Mouse (Mus musculus) stomach, embryonic 16.5 days (tissue): Measurements from ENCODE around the gene Tbl2. TPM values are rescaled to one million over a fixed set of nuclear protein-coding genes. Genes with fewer than 3 reads are reported as not detected.

Source experiments
- ATAC-seq: fragments of 200-750 bp; cut with Nextera tagmentation; 2 replicates; pipeline ENCODE4 v1.8.0; 2017; ENCODE audit warnings: moderate number of reproducible peaks, moderate TSS enrichment; ENCODE audit not compliant: insufficient read depth, low FRiP score
- H3K27ac ChIP-seq: fragments of 300-500 bp; sonication (generic); 2 replicates; pipeline ENCODE4 v1.5.1; 2014; ENCODE audit warnings: low read length
- H3K27me3 ChIP-seq: fragments of 300-500 bp; sonication (generic); 2 replicates; pipeline ENCODE4 v1.6.1; 2014; ENCODE audit warnings: low read length, control low read depth, mixed read lengths; ENCODE audit not compliant: control insufficient read depth, insufficient read depth
- H3K36me3 ChIP-seq: fragments of 300-500 bp; sonication (generic); 2 replicates; pipeline ENCODE4 v1.6.1; 2014; ENCODE audit warnings: low read length; ENCODE audit not compliant: control insufficient read depth, insufficient read depth
- H3K4me1 ChIP-seq: fragments of 300-500 bp; sonication (generic); 2 replicates; pipeline ENCODE4 v1.6.1; 2014; ENCODE audit warnings: low read length, control low read depth, mixed read lengths; ENCODE audit not compliant: control insufficient read depth, insufficient read depth
- H3K4me2 ChIP-seq: fragments of 300-500 bp; sonication (generic); 2 replicates; pipeline ENCODE4 v1.6.1; 2014; ENCODE audit warnings: low read depth, low read length, mixed read lengths
- H3K4me3 ChIP-seq: fragments of 300-500 bp; sonication (generic); replicated peaks from 2 replicates; pipeline ENCODE4 v1.5.1; 2014; ENCODE audit warnings: mild to moderate bottlenecking, low read length
- H3K9ac ChIP-seq: fragments of 300-500 bp; sonication (generic); 2 replicates; pipeline ENCODE4 v1.6.1; 2014; ENCODE audit warnings: low read length
- H3K9me3 ChIP-seq: fragments of 300-500 bp; sonication (generic); replicated peaks from 2 replicates; pipeline ENCODE4 v1.6.1; 2016; ENCODE audit warnings: low read length, control low read depth; ENCODE audit not compliant: control insufficient read depth
- WGBS: fragments of 180-500 bp; shearing (Covaris S2); extraction: QIAGEN DNeasy Blood & Tissue Kit; methylation state at CpG from one replicate; pipeline ENCODE4 v1.1.7; 2014; 5-methylcytosine and 5-hydroxymethylcytosine counted together
- polyA plus RNA-seq: library from polyadenylated mRNA; unstranded; fragments of >200 nt; fragmentation: Nextera tagmentation; extraction: Ambion mirVana; gene quantifications from 2 replicates; pipeline ENCODE4 v1.2.1, GENCODE M21; 2015

The Tbl2 gene
- polyA plus RNA-seq, 1 experiment from 2014 or later, result 26.4 TPM

DNA sequence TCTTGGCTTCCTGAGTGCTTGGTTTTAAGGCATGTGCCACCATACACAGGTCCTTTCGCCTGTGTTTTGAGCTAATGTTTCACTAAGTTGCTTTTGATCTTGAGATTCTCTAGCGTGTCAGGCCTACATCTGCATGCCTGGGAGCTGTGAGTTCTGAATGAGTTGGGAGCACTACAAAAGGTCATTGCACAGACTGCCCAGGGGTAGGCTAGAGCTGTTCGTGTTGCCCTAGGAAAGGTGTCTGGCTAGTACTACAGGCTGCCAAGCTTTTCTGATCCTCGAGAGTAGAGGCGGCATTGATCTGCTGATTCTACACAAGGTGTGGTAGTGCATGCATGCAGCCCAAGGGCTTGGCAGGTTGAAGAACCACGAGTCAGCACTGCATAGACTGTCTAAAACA lies 13.4 kb downstream of the Tbl2 start:
- Histone ChIP-seq H3K36me3 (no peaks in the 10 kb centered on the region; the same call in none of the 2 replicates), H3K4me3 (no peak overlapping the region), H3K9me3 (no peaks in the 10 kb centered on the region), H3K27me3 (no peaks in the 10 kb centered on the region), H3K4me1 (no peaks in the 10 kb centered on the region), H3K9ac (no peak overlapping the region), H3K27ac (no peak overlapping the region), H3K4me2 (no peak overlapping the region)
- ATAC-seq, result no peak
- WGBS, result 76% methylated on average over 6 of the region's 6 CpGs

- Histone ChIP-seq H3K27ac (no peak overlapping the region), H3K9me3 (no peaks in the 10 kb centered on the region), H3K36me3 (0 out of 2 replicates have a peak, but pooled peaks cover 5% of the 10 kb centered on the region), H3K4me3 (no peak overlapping the region), H3K27me3 (no peaks in the 10 kb centered on the region), H3K4me1 (no peaks in the 10 kb centered on the region), H3K4me2 (no peak overlapping the region), H3K9ac (no peak overlapping the region)
- no peak for ATAC-seq
- WGBS, result 70% methylated on average over 4 of the region's 4 CpGs
These were observed 17.5 kb downstream of the Tbl2 start for GRCm38 (mm10) chr5:135166909-135167308.

GRCm38 (mm10) chr5:135167469-135167868 lies 18.0 kb downstream of the Tbl2 start:
- no peak for ATAC-seq
- no peak overlapping the region for H3K9ac ChIP-seq
- 88% methylated on average over 4 of the region's 4 CpGs for WGBS
- no peak overlapping the region for H3K27ac ChIP-seq
- H3K36me3 ChIP-seq, result 0 out of 2 replicates have a peak, but pooled peaks cover 5% of the 10 kb centered on the region
- no peaks in the 10 kb centered on the region for H3K9me3 ChIP-seq
- H3K4me2 ChIP-seq, result peak overlapping the region; percentile 87; the same call in 1 of the 2 replicates
- H3K4me1 ChIP-seq, result 0 out of 2 replicates have a peak, but pooled peaks cover 2% of the 10 kb centered on the region
- H3K4me3 ChIP-seq, result no peak overlapping the region
- H3K27me3 ChIP-seq, result no peaks in the 10 kb centered on the region

DNA sequence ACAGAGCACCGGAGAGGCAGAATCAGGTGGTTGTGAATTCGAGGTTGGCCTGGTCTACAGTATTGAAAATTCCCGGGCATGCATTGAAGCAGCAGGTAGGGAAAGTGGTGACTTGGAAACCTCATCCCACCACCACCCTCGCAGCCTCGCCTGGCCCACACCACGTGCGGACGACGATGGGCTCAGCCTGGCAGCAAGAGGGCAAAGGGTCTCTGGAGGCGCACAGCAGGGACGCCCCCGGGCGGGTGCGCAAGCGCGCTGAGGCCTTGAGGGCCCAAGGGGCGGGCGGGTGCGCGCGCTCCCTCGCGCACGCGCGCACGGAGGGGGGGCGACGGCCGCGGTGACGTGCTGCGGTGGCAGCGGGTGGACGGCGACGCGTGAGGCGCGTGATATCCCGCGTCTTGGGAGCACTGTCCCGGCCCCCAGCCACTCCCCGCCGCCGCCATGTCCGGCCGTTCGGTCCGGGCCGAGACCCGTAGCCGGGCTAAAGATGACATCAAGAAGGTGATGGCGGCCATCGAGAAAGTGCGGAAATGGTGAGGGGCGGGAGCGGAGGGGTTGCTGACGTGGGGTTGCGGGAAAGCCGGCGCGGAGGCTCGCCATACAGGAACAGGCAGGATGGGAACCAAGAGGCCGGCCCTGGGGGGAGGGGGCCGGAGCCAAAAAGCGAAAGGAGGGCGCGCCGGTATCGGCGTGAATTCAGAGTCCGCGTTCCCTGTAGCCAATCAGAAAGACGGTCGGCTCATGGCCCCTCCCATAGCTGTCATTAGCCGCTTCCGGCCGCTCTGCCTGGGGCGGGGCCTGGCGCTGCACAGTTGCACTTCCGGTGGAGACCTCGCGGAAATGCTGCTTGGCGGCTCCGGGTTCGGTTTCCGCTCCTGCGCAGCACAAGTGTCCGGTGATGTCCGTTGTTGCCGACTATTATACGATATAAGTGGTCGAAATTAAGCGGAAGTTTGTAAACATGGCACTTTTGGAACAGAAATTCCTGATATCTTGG lies 18.9 kb downstream of the Tbl2 start, which contains the start of gene Bcl7b:
TSS of gene Bcl7b (plus strand) at position 221 of the 1,000 bp plus-strand sequence.
- Histone ChIP-seq H3K4me2 (peak within 1 kb of the TSS; percentile 87), H3K4me3 (peak within 1 kb of the TSS; percentile 65), H3K27me3 (no peaks in the 10 kb centered on the region), H3K27ac (peak within 1 kb of the TSS; percentile 99), H3K9me3 (no peaks in the 10 kb centered on the region), H3K9ac (peak within 1 kb of the TSS; percentile 94), H3K4me1 (0 out of 2 replicates have a peak, but pooled peaks cover 2% of the 10 kb centered on the region), H3K36me3 (0 out of 2 replicates have a peak, but pooled peaks cover 5% of the 10 kb centered on the region)
- 2% methylated on average over 93 of the region's 95 CpGs for WGBS
- peak; percentile 98 for ATAC-seq

DNA sequence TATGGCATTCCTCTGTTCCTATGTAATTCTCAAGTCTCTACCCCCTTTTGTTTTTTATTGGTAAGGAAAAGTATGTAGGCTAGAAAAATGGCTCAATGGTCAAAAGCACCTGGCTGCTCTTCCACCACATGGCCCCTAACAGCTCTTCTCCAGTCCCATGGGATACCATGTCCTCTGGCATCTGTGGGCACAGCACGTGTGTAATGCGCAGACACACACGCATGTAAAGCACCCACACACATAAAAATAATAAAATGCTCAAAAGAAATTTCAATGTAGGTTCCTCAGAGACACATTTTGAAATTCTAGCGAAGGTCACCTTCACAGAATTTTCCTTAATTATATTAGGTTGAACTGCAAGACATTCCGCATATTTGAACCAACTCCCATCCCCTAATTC lies 20.0 kb downstream of the Tbl2 start:
- Histone ChIP-seq H3K9ac (peak overlapping the region; percentile 76), H3K36me3 (0 out of 2 replicates have a peak, but pooled peaks cover 5% of the 10 kb centered on the region), H3K4me1 (0 out of 2 replicates have a peak, but pooled peaks cover 2% of the 10 kb centered on the region), H3K4me2 (peak overlapping the region; percentile 87), H3K4me3 (peak overlapping the region; percentile 65), H3K27ac (peak overlapping the region; percentile 83; the same call in 1 of the 2 replicates), H3K9me3 (no peaks in the 10 kb centered on the region), H3K27me3 (no peaks in the 10 kb centered on the region)
- ATAC-seq, result no peak
- 90% methylated on average over 5 of the region's 5 CpGs for WGBS

GRCm38 (mm10) chr5:135171688-135172220 lies 22.3 kb downstream of the Tbl2 start:
- 0 out of 2 replicates have a peak, but pooled peaks cover 2% of the 10 kb centered on the region for H3K4me1 ChIP-seq
- H3K27me3 ChIP-seq, result no peaks in the 10 kb centered on the region
- H3K4me2 ChIP-seq, result no peak overlapping the region
- peaks cover 13% of the 10 kb centered on the region; the same call in 1 of the 2 replicates for H3K36me3 ChIP-seq
- no peak overlapping the region for H3K4me3 ChIP-seq
- no peaks in the 10 kb centered on the region for H3K9me3 ChIP-seq
- H3K9ac ChIP-seq, result peak overlapping the region; percentile 21; the same call in 1 of the 2 replicates
- no peak for ATAC-seq
- no peak overlapping the region for H3K27ac ChIP-seq
- 91% methylated on average over 6 of the region's 6 CpGs for WGBS

DNA sequence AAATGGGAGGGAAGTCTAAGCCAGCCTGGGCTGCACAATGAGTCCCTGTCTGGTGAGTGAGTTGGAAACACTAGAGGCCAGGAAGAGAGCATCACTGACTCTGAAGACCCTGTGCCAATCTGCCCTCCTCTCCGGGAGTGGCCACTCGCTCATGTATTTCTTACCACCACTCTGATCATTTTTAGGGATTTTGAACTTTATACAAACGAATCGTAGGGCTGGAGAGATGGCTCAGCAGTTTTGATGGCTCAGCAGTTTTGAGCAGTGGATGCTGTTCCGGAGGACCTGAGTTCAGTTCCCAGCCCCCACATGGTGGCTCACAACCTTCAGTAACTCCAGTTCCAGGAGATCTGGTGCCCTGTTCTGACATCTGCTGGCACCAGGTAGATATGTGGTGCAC lies 23.5 kb downstream of the Tbl2 start:
- no peak overlapping the region for H3K4me2 ChIP-seq
- 88% methylated on average over 5 of the region's 5 CpGs for WGBS
- H3K4me1 ChIP-seq, result 0 out of 2 replicates have a peak, but pooled peaks cover 2% of the 10 kb centered on the region
- no peak overlapping the region for H3K9ac ChIP-seq
- no peaks in the 10 kb centered on the region for H3K27me3 ChIP-seq
- no peak overlapping the region for H3K4me3 ChIP-seq
- no peaks in the 10 kb centered on the region for H3K9me3 ChIP-seq
- ATAC-seq, result no peak
- peaks cover 13% of the 10 kb centered on the region; the same call in 1 of the 2 replicates for H3K36me3 ChIP-seq
- H3K27ac ChIP-seq, result no peak overlapping the region

DNA sequence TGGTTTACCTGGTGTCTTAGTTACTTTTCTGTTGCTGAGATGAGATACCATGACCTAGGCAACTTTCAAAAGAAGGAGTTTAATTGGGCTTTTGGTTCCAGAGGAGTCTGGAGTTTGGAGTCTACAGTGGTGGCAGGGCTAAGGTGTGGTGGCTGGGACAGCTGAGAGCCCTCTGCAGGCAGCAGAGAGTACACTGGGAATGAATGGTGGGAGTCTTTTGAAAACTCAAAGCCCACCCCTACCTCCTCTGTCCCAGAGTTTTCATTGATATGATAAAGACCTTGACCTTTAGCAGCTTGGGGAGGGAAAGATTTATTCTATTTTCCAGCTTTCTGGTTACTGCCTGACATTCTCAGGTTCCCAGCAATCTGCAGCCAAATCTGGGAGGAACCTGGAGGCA lies 25.6 kb downstream of the Tbl2 start:
- Histone ChIP-seq H3K27me3 (no peaks in the 10 kb centered on the region), H3K27ac (no peak overlapping the region), H3K36me3 (peaks cover 23% of the 10 kb centered on the region), H3K4me2 (no peak overlapping the region), H3K9me3 (no peaks in the 10 kb centered on the region), H3K4me3 (no peak overlapping the region), H3K4me1 (0 out of 2 replicates have a peak, but pooled peaks cover 2% of the 10 kb centered on the region), H3K9ac (no peak overlapping the region)
- ATAC-seq, result no peak

GRCm38 (mm10) chr5:135178523-135178922 lies 29.1 kb downstream of the Tbl2 start:
- no peak overlapping the region for H3K4me2 ChIP-seq
- ATAC-seq, result no peak
- H3K4me1 ChIP-seq, result peaks cover 9% of the 10 kb centered on the region
- 82% methylated on average over 3 of the region's 3 CpGs for WGBS
- no peak overlapping the region for H3K9ac ChIP-seq
- H3K9me3 ChIP-seq, result no peaks in the 10 kb centered on the region
- H3K27ac ChIP-seq, result no peak overlapping the region
- H3K36me3 ChIP-seq, result peaks cover 27% of the 10 kb centered on the region
- H3K27me3 ChIP-seq, result no peaks in the 10 kb centered on the region
- H3K4me3 ChIP-seq, result no peak overlapping the region
